Mouse (Mus musculus) neural tube, embryonic 11.5 days (tissue): ENCODE data around the gene Arhgap40. TPM values are rescaled to one million over a fixed set of nuclear protein-coding genes. Genes with fewer than 3 reads are reported as not detected.
A peak's percentile ranks its signal among the peaks of the same experiment; 100 is the strongest.

Experiments
- ATAC-seq: fragments of 200-750 bp; cut with Nextera tagmentation; 2 replicates; pipeline ENCODE4 v1.8.0; 2017; ENCODE audit warnings: moderate number of reproducible peaks, mild to moderate bottlenecking, moderate TSS enrichment, moderate library complexity; ENCODE audit not compliant: insufficient read depth, low FRiP score, low TSS enrichment
- DNase-seq: peaks from one replicate; pipeline ENCODE4 v3.0.0-alpha.2; 2015; ENCODE audit warnings: low spot score
- H3K27ac ChIP-seq: fragments of 300-500 bp; sonication (generic); 2 replicates; pipeline ENCODE4 v1.5.1; 2014; ENCODE audit warnings: low read depth, mild to moderate bottlenecking, low read length
- H3K27me3 ChIP-seq: fragments of 300-500 bp; sonication (generic); 2 replicates; pipeline ENCODE4 v1.6.1; 2014; ENCODE audit warnings: mild to moderate bottlenecking, low read length, mixed read lengths; ENCODE audit not compliant: control insufficient read depth, insufficient read depth
- H3K36me3 ChIP-seq: fragments of 300-500 bp; sonication (generic); 2 replicates; pipeline ENCODE4 v1.6.1; 2014; ENCODE audit warnings: mild to moderate bottlenecking, low read length, moderate library complexity, mixed read lengths; ENCODE audit not compliant: control insufficient read depth, insufficient read depth
- H3K4me1 ChIP-seq: fragments of 300-500 bp; sonication (generic); 2 replicates; pipeline ENCODE4 v1.6.1; 2014; ENCODE audit warnings: low read length, mixed read lengths; ENCODE audit not compliant: control insufficient read depth, insufficient read depth
- H3K4me2 ChIP-seq: fragments of 300-500 bp; sonication (generic); 2 replicates; pipeline ENCODE4 v1.6.1; 2014; ENCODE audit warnings: low read depth, mild to moderate bottlenecking, moderate library complexity
- H3K4me3 ChIP-seq: fragments of 300-500 bp; sonication (generic); 2 replicates; pipeline ENCODE4 v1.5.1; 2014; ENCODE audit warnings: low read depth, low read length
- H3K9ac ChIP-seq: fragments of 300-500 bp; sonication (generic); 2 replicates; pipeline ENCODE4 v1.6.1; 2014; ENCODE audit warnings: mild to moderate bottlenecking, low read length
- H3K9me3 ChIP-seq: fragments of 300-500 bp; sonication (generic); 2 replicates; pipeline ENCODE4 v1.6.1; 2016; ENCODE audit warnings: low read length; ENCODE audit not compliant: control insufficient read depth
- WGBS: fragments of 180-500 bp; shearing (Covaris S2); extraction: QIAGEN DNeasy Blood & Tissue Kit; methylation state at CpG from one replicate; pipeline ENCODE4 v1.1.7; 2014; 5-methylcytosine and 5-hydroxymethylcytosine counted together
- polyA plus RNA-seq: library from polyadenylated mRNA; unstranded; fragments of >200 nt; fragmentation: Nextera tagmentation; extraction: Ambion mirVana; gene quantifications from 2 replicates; pipeline ENCODE4 v1.2.1, GENCODE M21; 2014

Arhgap40 gene
- polyA plus RNA-seq, 1 experiment from 2014 or later = not detected

GRCm38 (mm10) chr2:158510665-158511064, 1.9 kb upstream of the Arhgap40 start:
- H3K27me3 ChIP-seq = no peaks in the 10 kb centered on the region

DNA sequence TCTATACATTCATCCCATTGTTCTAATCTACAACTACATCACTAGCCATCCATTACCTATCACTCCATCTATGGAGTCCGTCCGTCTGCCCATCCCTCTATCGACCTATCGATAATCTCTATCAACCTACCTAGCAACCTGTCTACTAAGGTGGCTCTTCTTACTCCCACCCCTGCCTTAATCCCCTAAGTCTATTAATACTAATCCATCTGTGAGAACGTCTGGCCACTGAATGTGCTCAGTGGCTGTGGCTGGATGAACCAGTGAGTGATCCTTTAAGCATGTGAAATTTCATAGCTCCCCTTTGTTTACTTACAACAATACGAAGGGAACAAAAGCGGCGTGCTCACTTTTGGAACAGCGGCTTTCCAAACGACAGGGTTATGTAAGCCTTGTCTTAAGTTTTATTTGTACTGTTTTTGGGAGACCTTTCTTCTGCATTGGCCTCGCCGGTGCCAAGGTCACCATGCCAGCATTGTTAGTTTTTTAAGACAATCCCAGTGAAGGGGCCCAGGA, 1.3 kb downstream of the Arhgap40 start:
- WGBS = 89% methylated on average over 12 of the region's 12 CpGs
- Histone ChIP-seq H3K9me3 (no peaks in the 10 kb centered on the region), H3K4me2 (no peak overlapping the region), H3K36me3 (no peaks in the 10 kb centered on the region), H3K27me3 (no peaks in the 10 kb centered on the region), H3K9ac (no peak overlapping the region), H3K27ac (no peak overlapping the region), H3K4me1 (no peaks in the 10 kb centered on the region), H3K4me3 (no peak overlapping the region)
- ATAC-seq (no peak), DNase-seq (no peak)

More at GRCm38 (mm10) chr2:158510665-158511064, 1.9 kb upstream of the Arhgap40 start:
- DNase-seq (no peak), ATAC-seq (no peak)
- no peak overlapping the region for H3K9ac ChIP-seq
- 91% methylated on average over 6 of the region's 6 CpGs for WGBS
- no peaks in the 10 kb centered on the region for H3K36me3 ChIP-seq
- no peaks in the 10 kb centered on the region for H3K9me3 ChIP-seq
- H3K27ac ChIP-seq = no peak overlapping the region
- H3K4me2 ChIP-seq = no peak overlapping the region
- no peak overlapping the region for H3K4me3 ChIP-seq
- no peaks in the 10 kb centered on the region for H3K4me1 ChIP-seq

DNA sequence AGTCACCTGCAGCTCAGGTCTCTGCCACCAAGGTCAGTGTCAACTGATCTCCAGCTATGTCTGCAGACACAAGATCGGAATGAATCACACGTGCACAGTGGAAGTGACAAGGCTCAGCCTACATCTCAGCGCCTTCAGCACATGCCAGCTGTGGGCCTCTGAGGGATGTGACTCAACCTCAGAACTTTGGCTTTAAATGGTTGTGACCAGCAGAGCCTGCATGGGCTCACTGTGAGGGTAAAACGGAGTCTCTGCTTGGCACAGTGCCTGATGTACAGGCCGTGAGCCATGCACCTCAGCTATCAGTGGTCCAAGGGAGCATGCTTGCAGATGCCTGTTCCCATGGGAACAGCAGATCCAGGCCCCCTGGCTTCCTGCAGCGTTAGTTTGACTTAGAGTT, 6.0 kb downstream of the Arhgap40 start:
- no peak overlapping the region for H3K9ac ChIP-seq
- H3K27me3 ChIP-seq = no peaks in the 10 kb centered on the region
- H3K4me1 ChIP-seq = no peaks in the 10 kb centered on the region
- ATAC-seq (no peak), DNase-seq (no peak)
- H3K27ac ChIP-seq = no peak overlapping the region
- H3K4me2 ChIP-seq = no peak overlapping the region
- WGBS = 76% methylated on average over 6 of the region's 6 CpGs
- no peaks in the 10 kb centered on the region for H3K36me3 ChIP-seq
- no peak overlapping the region for H3K4me3 ChIP-seq
- H3K9me3 ChIP-seq = no peaks in the 10 kb centered on the region

GRCm38 (mm10) chr2:158519071-158519470, 6.5 kb downstream of the Arhgap40 start:
- H3K9ac ChIP-seq = no peak overlapping the region

DNA sequence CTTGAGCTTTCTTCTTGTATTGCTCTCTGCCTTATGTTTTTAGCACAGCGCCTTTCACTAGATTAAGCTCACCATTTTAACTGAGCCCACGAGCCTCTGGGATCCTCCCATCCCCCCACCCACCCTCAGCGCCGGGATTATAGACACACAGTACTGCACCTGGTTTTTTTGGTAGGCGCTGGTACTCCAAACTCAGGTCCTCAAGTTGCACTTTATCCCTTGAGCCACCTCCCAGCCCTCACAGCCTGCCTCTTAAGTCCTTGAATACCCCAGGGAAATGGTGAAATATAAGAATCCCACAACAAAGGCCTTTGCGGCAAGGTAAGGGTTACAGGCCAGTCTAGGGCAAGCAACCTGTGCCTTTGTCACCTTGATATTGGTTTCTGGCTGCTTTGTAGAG, 7.2 kb downstream of the Arhgap40 start:
- 82% methylated on average over 6 of the region's 6 CpGs for WGBS
- Histone ChIP-seq H3K27ac (no peak overlapping the region), H3K9me3 (no peaks in the 10 kb centered on the region), H3K9ac (no peak overlapping the region), H3K27me3 (no peaks in the 10 kb centered on the region), H3K36me3 (no peaks in the 10 kb centered on the region), H3K4me3 (no peak overlapping the region), H3K4me2 (no peak overlapping the region), H3K4me1 (no peaks in the 10 kb centered on the region)
- no peak for DNase-seq
- ATAC-seq = no peak

More at GRCm38 (mm10) chr2:158519071-158519470, 6.5 kb downstream of the Arhgap40 start:
- no peaks in the 10 kb centered on the region for H3K36me3 ChIP-seq
- no peak overlapping the region for H3K27ac ChIP-seq
- DNase-seq (no peak), ATAC-seq (no peak)
- no peak overlapping the region for H3K4me3 ChIP-seq
- H3K4me1 ChIP-seq = no peaks in the 10 kb centered on the region
- H3K4me2 ChIP-seq = no peak overlapping the region
- 77% methylated on average over 11 of the region's 11 CpGs for WGBS
- no peaks in the 10 kb centered on the region for H3K9me3 ChIP-seq
- H3K27me3 ChIP-seq = no peaks in the 10 kb centered on the region

DNA sequence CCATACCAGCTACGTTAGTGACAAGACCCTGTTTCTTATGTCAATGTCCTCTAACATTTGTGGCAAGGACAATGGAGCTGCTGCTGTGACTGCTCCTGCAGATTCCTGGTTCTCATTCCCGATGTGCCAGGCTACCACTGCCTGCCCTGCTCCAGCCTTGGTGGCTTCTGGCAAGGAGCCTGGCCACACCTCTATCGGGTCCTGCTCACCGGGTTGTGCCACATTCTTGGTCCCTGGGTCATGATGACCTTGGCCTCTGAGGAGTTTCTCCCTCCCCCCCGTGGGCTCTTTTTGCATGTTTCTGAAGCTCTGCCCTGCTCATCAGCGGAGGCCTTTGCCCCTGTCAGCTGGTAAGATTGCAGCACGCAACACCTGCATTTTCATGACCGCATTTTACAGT, 10.5 kb downstream of the Arhgap40 start:
- Histone ChIP-seq H3K9ac (no peak overlapping the region), H3K9me3 (no peaks in the 10 kb centered on the region), H3K36me3 (no peaks in the 10 kb centered on the region), H3K27ac (no peak overlapping the region), H3K4me2 (no peak overlapping the region), H3K4me3 (no peak overlapping the region), H3K4me1 (no peaks in the 10 kb centered on the region), H3K27me3 (no peaks in the 10 kb centered on the region)
- 84% methylated on average over 8 of the region's 8 CpGs for WGBS
- ATAC-seq = no peak
- DNase-seq = no peak

- no peaks in the 10 kb centered on the region for H3K27me3 ChIP-seq
- no peak overlapping the region for H3K9ac ChIP-seq
- ATAC-seq (no peak), DNase-seq (no peak)
- H3K4me3 ChIP-seq = no peak overlapping the region
- no peak overlapping the region for H3K27ac ChIP-seq
- no peaks in the 10 kb centered on the region for H3K4me1 ChIP-seq
- H3K36me3 ChIP-seq = no peaks in the 10 kb centered on the region
- H3K9me3 ChIP-seq = no peaks in the 10 kb centered on the region
- no peak overlapping the region for H3K4me2 ChIP-seq
- WGBS = 79% methylated on average over 16 of the region's 16 CpGs
Measured at GRCm38 (mm10) chr2:158524129-158524860, 11.7 kb downstream of the Arhgap40 start.

DNA sequence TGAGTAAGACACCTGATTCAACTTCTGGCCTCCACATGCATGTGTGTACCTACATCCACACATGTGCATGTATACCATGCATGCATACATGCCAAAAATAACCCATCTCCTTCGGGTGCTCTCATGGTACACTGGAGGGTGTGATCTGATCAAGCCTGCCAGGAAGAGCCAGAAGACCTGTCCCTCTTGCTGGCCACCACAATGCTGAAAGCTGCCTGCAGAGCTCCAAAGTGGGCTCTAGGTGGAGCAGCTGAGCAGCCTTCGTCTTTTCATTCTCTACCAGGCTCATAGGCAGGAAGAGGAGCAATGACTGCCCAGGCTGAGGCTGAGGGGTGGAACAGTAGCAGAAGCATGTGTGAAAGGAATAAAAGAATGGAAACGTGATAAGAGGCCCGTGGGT, 21.5 kb downstream of the Arhgap40 start:
- Histone ChIP-seq H3K27ac (no peak overlapping the region), H3K4me2 (no peak overlapping the region), H3K36me3 (no peaks in the 10 kb centered on the region), H3K4me3 (no peak overlapping the region), H3K27me3 (no peaks in the 10 kb centered on the region), H3K4me1 (no peaks in the 10 kb centered on the region), H3K9ac (no peak overlapping the region), H3K9me3 (no peaks in the 10 kb centered on the region)
- DNase-seq (peak; percentile 79), ATAC-seq (no peak)
- WGBS = 14% methylated on average over 4 of the region's 4 CpGs

DNA sequence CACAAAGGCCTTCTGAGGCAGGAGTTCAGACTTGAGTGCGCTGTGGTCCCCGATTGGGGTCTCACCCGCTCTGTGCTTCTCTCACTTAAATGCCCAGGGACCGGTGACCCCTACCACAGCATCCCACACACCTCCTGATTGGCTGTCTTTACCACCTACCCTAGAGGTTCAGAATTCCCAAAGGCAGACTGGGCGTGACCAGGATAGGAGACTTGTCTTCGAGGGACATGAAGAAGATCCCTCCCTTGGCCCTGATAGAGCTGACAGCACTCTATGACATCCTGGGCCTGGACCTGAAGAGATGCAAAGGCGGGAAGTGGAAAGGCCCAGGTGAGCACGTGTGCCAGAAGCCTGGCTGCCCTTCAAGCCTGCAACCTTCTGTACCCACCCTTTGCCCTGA, 22.0 kb downstream of the Arhgap40 start:
- Histone ChIP-seq H3K27me3 (no peaks in the 10 kb centered on the region), H3K27ac (no peak overlapping the region), H3K4me3 (no peak overlapping the region), H3K36me3 (no peaks in the 10 kb centered on the region), H3K9ac (no peak overlapping the region), H3K4me2 (no peak overlapping the region), H3K4me1 (no peaks in the 10 kb centered on the region), H3K9me3 (no peaks in the 10 kb centered on the region)
- DNase-seq (no peak), ATAC-seq (no peak; the same call in 1 of the 2 replicates)
- 80% methylated on average over 8 of the region's 8 CpGs for WGBS
